Mouse (Mus musculus): ENCODE results near the gene Olfr498. TPM values are rescaled to one million over a fixed set of nuclear protein-coding genes. Genes with fewer than 3 reads are reported as not detected.

The Olfr498 gene
- polyA plus RNA-seq (2015; fragmentation: Nextera tagmentation; extraction: Ambion mirVana): not detected in 2 replicates

GRCm38 (mm10) chr7:108465026-108465425 is at the start of gene Olfr498:
Olfr498 (plus strand) TSS chr7:108465326.
- H3K36me3 ChIP-seq: no peaks in the 10 kb centered on the region
- WGBS: 94% methylated on average over 1 of the region's 1 CpGs
- H3K9me3 ChIP-seq (replicated peaks): no peaks in the 10 kb centered on the region
- ATAC-seq (ENCODE audit: low FRiP score): no peak
- H3K27me3 ChIP-seq (replicated peaks): no peaks in the 10 kb centered on the region
- H3K4me1 ChIP-seq: no peaks in the 10 kb centered on the region
- no peak within 1 kb of the TSS for H3K9ac ChIP-seq (replicated peaks)
- H3K27ac ChIP-seq (replicated peaks): no peak within 1 kb of the TSS
- H3K4me2 ChIP-seq: no peak within 1 kb of the TSS
- H3K4me3 ChIP-seq (replicated peaks): no peak within 1 kb of the TSS

DNA sequence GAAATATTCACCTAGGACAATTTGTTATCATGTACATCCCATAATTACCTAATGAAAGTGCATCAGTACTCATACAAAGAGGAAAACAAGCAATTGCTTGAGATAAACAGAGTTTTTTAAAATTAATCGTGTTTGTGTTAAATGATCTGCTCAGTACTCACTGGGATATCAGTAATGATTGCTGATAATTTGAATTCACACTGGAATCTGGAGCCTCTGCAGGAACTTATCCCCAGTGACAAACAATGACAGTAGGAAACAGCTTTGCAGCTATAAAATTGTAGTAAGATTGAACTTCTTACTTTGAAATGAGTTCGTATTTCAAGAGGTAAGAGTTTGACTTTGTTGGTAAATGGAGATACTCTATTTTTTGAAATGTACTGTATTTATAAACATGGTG is 45.0 kb upstream of the Olfr498 start, which contains the start of gene Olfr497:
Gene Olfr497, plus strand, starts transcription at position 301 of the 400 bp plus-strand sequence.
- H3K27me3 ChIP-seq (replicated peaks): no peaks in the 10 kb centered on the region
- no peak within 1 kb of the TSS for H3K27ac ChIP-seq (replicated peaks)
- ATAC-seq (ENCODE audit: low FRiP score): no peak
- H3K4me1 ChIP-seq: no peaks in the 10 kb centered on the region
- no peak within 1 kb of the TSS for H3K4me2 ChIP-seq
- no peaks in the 10 kb centered on the region for H3K36me3 ChIP-seq
- no peaks in the 10 kb centered on the region for H3K9me3 ChIP-seq (replicated peaks)
- H3K9ac ChIP-seq (replicated peaks): no peak within 1 kb of the TSS
- H3K4me3 ChIP-seq (replicated peaks): no peak within 1 kb of the TSS
- WGBS: 89% methylated on average over 2 of the region's 2 CpGs

Other genes with a start within 250 kb of the Olfr498 start
- gene Olfr488, start 207.0 kb upstream of the Olfr498 start, polyA plus RNA-seq (2015; fragmentation: Nextera tagmentation; extraction: Ambion mirVana): not detected in 2 replicates
- gene Olfr490, start 176.4 kb upstream of the Olfr498 start, polyA plus RNA-seq (2015; fragmentation: Nextera tagmentation; extraction: Ambion mirVana): not detected in 2 replicates
- gene Olfr491, start 151.9 kb upstream of the Olfr498 start, polyA plus RNA-seq (2015; fragmentation: Nextera tagmentation; extraction: Ambion mirVana): not detected in 2 replicates
- not detected in 2 replicates for gene Olfr492, start 141.7 kb upstream of the Olfr498 start, polyA plus RNA-seq (2015; fragmentation: Nextera tagmentation; extraction: Ambion mirVana)
- gene Olfr493, start 118.3 kb upstream of the Olfr498 start, polyA plus RNA-seq (2015; fragmentation: Nextera tagmentation; extraction: Ambion mirVana): not detected in 2 replicates
- gene Olfr494, start 100.0 kb upstream of the Olfr498 start, polyA plus RNA-seq (2015; fragmentation: Nextera tagmentation; extraction: Ambion mirVana): not detected in 2 replicates
- gene Olfr495, start 72.2 kb upstream of the Olfr498 start, polyA plus RNA-seq (2015; fragmentation: Nextera tagmentation; extraction: Ambion mirVana): not detected in 2 replicates
- not detected in 2 replicates for gene Olfr497, start 44.9 kb upstream of the Olfr498 start, polyA plus RNA-seq (2015; fragmentation: Nextera tagmentation; extraction: Ambion mirVana)
- gene Olfr502, start 59.7 kb downstream of the Olfr498 start, polyA plus RNA-seq (2015; fragmentation: Nextera tagmentation; extraction: Ambion mirVana): not detected in 2 replicates
- not detected in 2 replicates for gene Olfr503, start 79.2 kb downstream of the Olfr498 start, polyA plus RNA-seq (2015; fragmentation: Nextera tagmentation; extraction: Ambion mirVana)
- not detected in 2 replicates for gene Olfr504, start 100.5 kb downstream of the Olfr498 start, polyA plus RNA-seq (2015; fragmentation: Nextera tagmentation; extraction: Ambion mirVana)
- gene Olfr506, start 145.5 kb downstream of the Olfr498 start, polyA plus RNA-seq (2015; fragmentation: Nextera tagmentation; extraction: Ambion mirVana): not detected in 2 replicates
- gene Olfr507, start 156.5 kb downstream of the Olfr498 start, polyA plus RNA-seq (2015; fragmentation: Nextera tagmentation; extraction: Ambion mirVana): not detected in 2 replicates
- not detected in 2 replicates for gene Olfr508, start 164.7 kb downstream of the Olfr498 start, polyA plus RNA-seq (2015; fragmentation: Nextera tagmentation; extraction: Ambion mirVana)
- 0.06 TPM in 1 of 2 replicates, not detected in the other for gene Olfr509, start 186.6 kb downstream of the Olfr498 start, polyA plus RNA-seq (2015; fragmentation: Nextera tagmentation; extraction: Ambion mirVana)
- not detected in 2 replicates for gene Olfr510, start 201.1 kb downstream of the Olfr498 start, polyA plus RNA-seq (2015; fragmentation: Nextera tagmentation; extraction: Ambion mirVana)
- gene Olfr512, start 248.0 kb downstream of the Olfr498 start, polyA plus RNA-seq (2015; fragmentation: Nextera tagmentation; extraction: Ambion mirVana): not detected in 2 replicates

Measured in neural tube, embryonic 15.5 days (tissue).